Mouse (Mus musculus): ENCODE measurements around the gene Yjefn3.

Yjefn3 gene

GRCm38 (mm10) chr8:69847167-69848065 is 55.1 kb downstream of the Yjefn3 start:
- DNase-seq (ENCODE audit: extremely low read depth, insufficient read length, low spot score), result no peak
